Mouse (Mus musculus): ENCODE results near the gene Tmem63c.

The Tmem63c gene

DNA sequence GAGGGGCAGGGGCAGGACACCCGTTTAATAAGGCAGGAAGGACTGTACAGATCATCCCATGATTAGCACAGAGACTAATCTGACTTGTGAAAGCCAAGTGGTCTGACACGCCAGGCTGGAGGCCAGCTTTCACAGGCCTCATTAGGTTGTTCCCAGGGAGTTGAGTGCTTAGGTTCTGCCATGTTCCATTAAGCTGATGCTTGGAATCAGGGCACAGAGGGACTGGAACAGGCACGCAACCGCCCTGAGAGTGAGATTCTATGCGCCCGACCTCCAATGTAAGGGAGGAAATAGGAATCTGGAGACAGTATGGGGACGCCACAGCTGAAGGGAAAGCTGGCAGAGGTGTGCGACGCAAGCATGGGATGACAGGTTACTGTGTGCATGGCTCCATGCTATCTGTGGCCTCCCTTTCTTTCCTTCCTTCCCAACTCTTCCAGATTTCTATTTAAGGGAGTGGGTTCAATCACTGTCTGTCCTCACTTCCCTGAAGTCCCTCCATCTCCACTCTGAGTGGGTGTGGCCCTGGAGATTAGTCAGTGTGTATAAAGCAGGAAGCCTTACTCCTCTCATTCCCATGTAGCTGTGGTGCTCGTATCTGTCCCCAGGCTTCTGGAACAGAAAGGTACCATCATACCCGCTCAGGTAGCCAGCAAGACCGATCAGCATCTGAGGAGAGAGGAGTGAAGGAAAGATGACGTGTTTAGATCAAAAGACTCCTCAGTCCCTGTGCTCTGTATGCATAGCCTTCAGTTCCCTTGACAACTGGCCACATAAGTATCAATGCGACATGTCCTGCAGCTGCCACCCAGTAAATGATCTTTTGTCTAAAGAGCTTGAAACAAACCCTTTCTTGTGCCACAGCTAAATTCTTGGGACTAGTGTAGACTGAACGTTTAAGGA lies 116.5 kb downstream of the Tmem63c start:
- DNase-seq = no peak

DNA sequence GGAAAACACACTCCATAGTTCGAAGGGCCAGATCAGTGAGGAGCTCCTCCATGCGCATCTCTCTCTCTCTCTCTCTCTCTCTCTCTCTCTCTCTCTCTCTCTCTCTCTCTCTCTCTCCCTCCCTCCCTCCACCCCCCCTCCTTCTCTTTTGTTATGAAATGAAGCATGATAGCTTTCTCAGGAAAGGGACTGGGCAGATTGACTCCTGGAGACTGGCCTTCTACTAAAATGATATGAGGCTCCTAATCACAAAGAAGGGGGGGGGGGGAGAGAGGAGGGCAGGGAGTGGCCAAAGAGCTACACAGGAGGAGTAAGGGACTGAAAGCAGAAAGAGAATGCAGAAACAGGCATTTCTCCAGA lies 117.2 kb downstream of the Tmem63c start:
- DNase-seq = no peak

DNA sequence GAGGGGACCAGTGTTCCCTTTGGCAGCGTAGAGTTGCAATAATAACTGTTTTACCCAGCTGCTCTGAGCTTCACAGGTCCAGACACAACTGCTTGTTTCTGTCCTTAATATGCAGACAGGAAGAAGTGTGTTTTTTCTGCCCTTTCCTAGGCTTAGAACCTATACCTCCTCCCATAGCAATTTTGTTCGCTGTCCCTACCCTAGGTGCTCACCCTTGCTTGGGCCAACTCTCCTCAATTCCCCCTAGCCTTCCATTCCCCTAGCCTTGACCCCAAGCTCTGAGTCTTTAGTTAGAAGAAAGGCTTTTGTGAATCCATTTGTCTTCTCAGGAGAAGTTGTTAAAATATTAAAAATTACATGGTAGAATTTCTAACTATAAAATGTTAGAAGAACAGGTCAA lies 117.6 kb downstream of the Tmem63c start:
- DNase-seq = no peak

Data from right cerebral cortex, adult 18-20 months (tissue).